Mouse (Mus musculus) lung, adult 2 months (tissue): ENCODE data around the gene 6430628N08Rik.

Experiments used
- CTCF ChIP-seq: fragments of 200-500 bp; IDR thresholded peaks from 2 replicates; pipeline ENCODE4 v1.5.1; 2011; ENCODE audit warnings: mild to moderate bottlenecking, low read length, control low read depth; ENCODE audit not compliant: insufficient read depth
- POLR2A ChIP-seq: fragments of 200-500 bp; IDR thresholded peaks from 2 replicates; pipeline ENCODE4 v1.6.1; 2011; ENCODE audit warnings: low read depth, mild to moderate bottlenecking, control low read depth, low read length, borderline replicate concordance; ENCODE audit errors: extremely low read depth

DNA sequence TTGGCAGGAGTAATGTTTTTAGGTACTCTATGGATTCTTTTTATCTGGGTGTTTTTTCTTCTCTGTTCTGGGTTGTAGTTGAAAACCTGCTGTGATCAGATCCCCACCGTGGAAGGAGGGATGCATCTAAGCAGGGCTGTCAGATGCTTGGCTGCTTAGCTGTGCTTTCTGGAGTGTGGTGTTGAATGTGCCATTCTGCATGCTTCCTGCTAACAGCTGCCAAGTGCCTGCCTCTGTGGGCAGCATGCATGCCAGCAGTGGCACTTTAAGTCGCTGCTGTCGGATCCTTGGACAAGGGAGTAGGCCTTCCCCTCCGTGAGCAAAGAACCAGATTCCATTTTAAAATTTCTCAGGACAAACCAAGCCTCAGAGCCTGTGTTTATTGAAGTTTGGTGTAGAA, 34.9 kb upstream of the 6430628N08Rik start:
- no peak for TF ChIP-seq POLR2A
- no peak for TF ChIP-seq CTCF
